Mouse (Mus musculus) adrenal gland, adult 8-10 months (tissue): Measurements from ENCODE around the gene Paqr5. TPM values are rescaled to one million over a fixed set of nuclear protein-coding genes. Genes with fewer than 3 reads are reported as not detected.
A peak's percentile ranks its signal among the peaks of the same experiment; 100 is the strongest.

Experiments used
- DNase-seq: peaks from one replicate; pipeline ENCODE4 v3.0.0; 2022
- total RNA-seq, 4 experiments: library from RNA; stranded (reverse); gene quantifications; 2 replicates each; pipeline ENCODE4 v1.2.4; 2022

Paqr5 gene
- total RNA-seq, 4 experiments from 2014 or later = 1.9 to 6.4 (median 4.2) TPM

- no peak for DNase-seq
Measured at GRCm38 (mm10) chr9:62008360-62008759, 18.3 kb downstream of the Paqr5 start.

DNA sequence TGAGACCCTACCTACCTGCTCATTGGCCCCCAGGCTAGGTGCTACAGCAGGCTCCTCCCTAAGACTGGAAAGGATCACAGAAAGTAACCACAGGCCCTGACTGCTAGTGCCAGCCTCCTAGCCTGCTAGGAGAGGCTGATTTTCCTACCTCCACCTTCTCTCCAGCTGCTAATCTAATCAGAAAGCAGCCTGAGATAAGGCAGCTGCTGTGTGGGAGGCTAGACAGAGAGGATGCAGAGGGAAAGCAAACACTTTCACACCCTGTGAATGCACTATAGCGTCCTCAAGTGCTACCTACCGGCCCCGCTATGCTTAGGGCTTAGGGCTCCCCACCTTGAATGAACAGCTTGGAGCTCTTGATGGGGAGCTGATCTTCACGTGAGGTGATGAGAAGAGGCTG lies 19.6 kb downstream of the Paqr5 start:
- no peak for DNase-seq

GRCm38 (mm10) chr9:62003611-62004010 lies 23.0 kb downstream of the Paqr5 start:
- no peak for DNase-seq

- DNase-seq = no peak
Measured at GRCm38 (mm10) chr9:61999653-62000420, 26.8 kb downstream of the Paqr5 start.

DNA sequence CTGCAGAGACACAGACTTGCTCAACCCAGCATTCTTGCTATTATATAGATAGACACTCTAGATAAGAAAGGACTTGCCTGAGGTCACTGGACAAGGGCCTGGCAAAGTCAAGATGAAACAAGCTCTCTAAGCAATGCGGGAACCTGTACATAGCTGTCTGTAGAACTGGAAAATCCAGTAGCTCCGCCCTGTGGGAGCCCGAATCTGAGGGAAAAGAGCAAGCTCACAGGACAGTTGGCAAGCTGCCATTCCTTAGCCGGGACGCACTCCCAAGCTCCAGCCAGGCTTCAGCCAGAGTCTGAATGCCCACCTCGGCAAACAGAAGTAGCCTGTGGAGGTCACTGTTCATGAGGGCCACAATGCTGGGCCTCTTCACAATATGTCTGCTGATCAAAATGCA lies 28.8 kb downstream of the Paqr5 start:
- DNase-seq = peak; percentile 20

DNA sequence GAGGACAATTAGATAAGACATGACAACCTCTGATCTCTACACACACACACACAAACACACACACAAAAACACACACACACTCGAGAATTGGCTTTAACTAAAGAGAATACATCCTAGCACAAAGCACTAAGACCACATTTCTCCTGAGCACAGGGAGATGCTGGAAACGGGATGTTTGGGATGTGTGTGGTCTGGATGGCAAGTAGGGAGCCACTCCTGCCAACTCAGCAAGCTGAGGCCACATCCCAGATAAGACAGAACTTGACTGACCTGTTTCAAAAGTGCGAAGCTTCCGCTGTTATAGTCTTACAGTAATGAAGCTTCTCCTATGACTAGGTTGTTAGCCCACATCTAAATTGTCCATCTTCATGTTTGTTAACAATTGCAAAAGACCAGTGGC lies 35.5 kb downstream of the Paqr5 start:
- no peak for DNase-seq

DNA sequence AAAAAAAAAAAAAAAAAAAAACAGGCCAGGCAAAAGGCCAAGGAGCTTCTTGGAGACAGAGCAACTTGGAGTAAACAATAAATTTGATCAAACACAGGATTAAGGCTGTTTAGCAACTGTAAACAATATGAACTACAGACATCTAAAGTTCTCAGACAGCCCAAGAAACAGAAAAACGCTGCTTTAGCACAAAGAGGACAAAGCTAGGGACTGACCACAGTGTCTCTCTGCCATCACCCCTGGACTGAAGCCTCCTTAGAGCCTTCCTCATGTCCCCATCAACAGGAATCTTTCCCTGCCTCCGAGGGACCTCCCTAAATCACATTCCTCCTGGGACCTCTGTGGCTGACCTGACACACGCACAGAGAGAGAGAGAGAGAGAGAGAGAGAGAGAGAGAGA lies 35.9 kb downstream of the Paqr5 start:
- DNase-seq = no peak

- DNase-seq = no peak
Measured at GRCm38 (mm10) chr9:61986055-61986454, 40.6 kb downstream of the Paqr5 start.

GRCm38 (mm10) chr9:61985183-61985863 lies 41.3 kb downstream of the Paqr5 start:
- DNase-seq = no peak

GRCm38 (mm10) chr9:61982940-61983620 lies 43.6 kb downstream of the Paqr5 start:
- no peak for DNase-seq

GRCm38 (mm10) chr9:61981876-61982275 lies 44.8 kb downstream of the Paqr5 start:
- DNase-seq = no peak

DNA sequence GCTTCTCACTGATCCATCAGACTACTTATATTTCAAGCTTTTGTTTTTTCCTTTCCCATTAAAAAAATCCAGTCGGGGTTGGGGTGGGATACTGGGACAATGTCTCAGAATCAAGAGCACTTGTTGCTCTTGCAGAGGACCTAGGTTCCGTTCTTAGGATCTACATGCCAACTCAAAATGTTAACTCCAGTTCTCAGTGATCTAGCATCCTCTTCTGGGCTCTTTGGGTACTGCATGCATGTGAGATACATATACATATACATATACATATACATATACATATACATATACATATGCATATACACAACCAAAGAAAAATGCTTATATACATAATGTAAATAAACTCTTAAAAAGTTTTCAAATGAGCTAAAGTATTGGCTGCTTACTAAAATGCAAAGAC lies 46.7 kb downstream of the Paqr5 start:
- DNase-seq = no peak

- no peak for DNase-seq
Measured at GRCm38 (mm10) chr9:61977258-61977945, 49.3 kb downstream of the Paqr5 start.

GRCm38 (mm10) chr9:61972031-61972430 lies 54.6 kb downstream of the Paqr5 start:
- DNase-seq = no peak

DNA sequence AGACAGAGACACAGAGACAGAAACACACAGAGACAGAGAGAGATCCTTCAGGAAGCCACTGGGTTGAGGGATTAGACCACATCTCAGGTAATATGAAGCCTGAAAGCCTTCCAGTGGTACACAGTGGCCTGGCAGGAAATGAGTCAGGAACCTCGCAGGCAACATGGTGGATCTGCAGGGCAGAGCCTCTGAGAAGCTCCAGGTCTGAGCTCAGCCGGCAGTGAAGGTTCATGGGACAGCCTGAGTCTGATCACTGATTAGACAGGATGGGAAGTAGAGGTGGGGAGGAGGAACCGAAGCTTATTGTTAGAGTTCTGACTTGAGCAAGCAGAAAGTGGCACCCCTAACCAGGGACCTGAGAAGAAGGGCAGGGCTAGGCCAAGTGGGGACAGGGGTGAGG lies 55.6 kb downstream of the Paqr5 start:
- DNase-seq = no peak

- DNase-seq = no peak
Measured at GRCm38 (mm10) chr9:61967357-61967756, 59.3 kb downstream of the Paqr5 start.

- DNase-seq = no peak
Measured at GRCm38 (mm10) chr9:61965987-61966386, 60.7 kb downstream of the Paqr5 start.

DNA sequence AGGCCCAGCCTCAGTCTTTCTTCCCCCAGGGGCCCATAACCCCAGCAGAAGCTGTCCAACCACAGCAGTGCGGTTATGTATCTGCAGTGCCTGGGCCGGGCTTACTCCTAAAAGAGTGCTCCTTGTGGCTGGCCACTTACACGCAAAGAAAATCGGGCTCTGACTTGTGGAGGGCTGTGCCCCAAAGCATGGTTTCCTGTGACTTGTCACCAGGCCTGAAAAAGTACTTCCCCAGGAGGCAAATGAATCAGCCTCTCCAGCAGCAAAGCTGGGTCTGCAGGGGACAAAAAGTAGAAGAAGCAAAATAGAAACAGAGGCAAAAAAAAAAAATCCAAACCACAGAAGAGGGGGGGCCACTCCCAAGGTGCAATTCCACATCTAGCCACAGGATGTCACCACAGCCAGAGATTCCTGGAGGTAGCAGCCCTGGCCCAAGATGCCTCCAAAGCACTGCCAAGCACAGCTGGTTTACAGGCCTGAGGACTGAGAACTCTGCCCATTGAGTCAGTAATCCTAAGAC lies 61.2 kb downstream of the Paqr5 start:
- DNase-seq = peak; percentile 50

DNA sequence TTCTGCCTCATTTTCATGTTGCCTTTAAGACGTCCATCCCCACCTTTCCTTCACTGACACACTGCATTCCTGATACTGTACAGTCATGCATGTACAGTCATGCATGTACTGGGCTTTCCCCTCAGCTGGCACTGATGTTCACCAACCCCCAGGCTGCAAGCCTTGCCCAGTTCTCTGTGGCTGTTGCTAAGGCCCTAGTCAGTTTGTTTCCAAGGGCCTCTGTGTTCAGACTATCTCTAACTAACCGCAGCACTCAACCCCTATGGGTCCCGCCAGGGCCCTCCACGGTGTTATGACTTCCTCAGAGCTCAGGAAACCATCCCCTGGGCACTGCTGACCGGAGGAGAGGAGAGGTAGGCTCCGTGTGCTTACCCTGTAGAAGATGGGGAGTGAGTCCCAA lies 63.3 kb downstream of the Paqr5 start:
- no peak for DNase-seq

GRCm38 (mm10) chr9:61961181-61961580 lies 65.5 kb downstream of the Paqr5 start:
- no peak for DNase-seq

- DNase-seq = no peak
Measured at GRCm38 (mm10) chr9:61960753-61961152, 65.9 kb downstream of the Paqr5 start.

- no peak for DNase-seq
Measured at GRCm38 (mm10) chr9:61959921-61960569, 66.6 kb downstream of the Paqr5 start.
